Mouse (Mus musculus) heart, embryonic 13.5 days (tissue): ENCODE measurements at regions not wholly inside any gene's neighbourhood (a gene's known extent, or its start where the extent isn't known, plus 50 kb on each side); places are given as distances from the start of the nearest gene placed in this dataset.
"Not testable (repeated sequence)": the region's sequence is repeated elsewhere in the genome, so short reads cannot be mapped to it uniquely, and the experiment has no call there.

Experiments used
- ATAC-seq: fragments of 200-750 bp; cut with Nextera tagmentation; 2 replicates; pipeline ENCODE4 v1.8.0; 2017; ENCODE audit warnings: moderate TSS enrichment; ENCODE audit not compliant: insufficient number of reproducible peaks, low FRiP score, low TSS enrichment; ENCODE audit errors: extremely low read depth
- H3K27ac ChIP-seq: fragments of 300-500 bp; sonication (generic); replicated peaks from 2 replicates; pipeline ENCODE4 v1.5.1; 2015; ENCODE audit warnings: moderate library complexity, mild to moderate bottlenecking, inconsistent platforms
- H3K27me3 ChIP-seq: fragments of 300-500 bp; sonication (generic); replicated peaks from 2 replicates; pipeline ENCODE4 v1.6.1; 2015; ENCODE audit warnings: mild to moderate bottlenecking, inconsistent platforms
- H3K36me3 ChIP-seq: fragments of 300-500 bp; sonication (generic); 2 replicates; pipeline ENCODE4 v1.6.1; 2015; ENCODE audit warnings: mild to moderate bottlenecking, inconsistent platforms
- H3K4me1 ChIP-seq: fragments of 300-500 bp; sonication (generic); 2 replicates; pipeline ENCODE4 v1.6.1; 2015; ENCODE audit warnings: inconsistent platforms
- H3K4me2 ChIP-seq: fragments of 300-500 bp; sonication (generic); 2 replicates; pipeline ENCODE4 v1.6.1; 2015; ENCODE audit warnings: inconsistent platforms, mild to moderate bottlenecking, moderate library complexity
- H3K4me3 ChIP-seq: fragments of 300-500 bp; sonication (generic); 2 replicates; pipeline ENCODE4 v1.5.1; 2015; ENCODE audit warnings: moderate library complexity, mild to moderate bottlenecking, inconsistent platforms
- H3K9ac ChIP-seq: fragments of 300-500 bp; sonication (generic); 2 replicates; pipeline ENCODE4 v1.6.1; 2015; ENCODE audit warnings: inconsistent platforms, mild to moderate bottlenecking, moderate library complexity
- H3K9me3 ChIP-seq: fragments of 300-500 bp; sonication (generic); 2 replicates; pipeline ENCODE4 v1.6.1; 2016; ENCODE audit warnings: inconsistent platforms
- WGBS: fragments of 180-500 bp; shearing (Covaris S2); methylation state at CpG from one replicate; pipeline ENCODE4 v1.1.7; 2015; ENCODE audit warnings: mixed read lengths; 5-methylcytosine and 5-hydroxymethylcytosine counted together

- no peak overlapping the region for H3K9ac ChIP-seq
- ATAC-seq: no peak
- no peaks in the 10 kb centered on the region for H3K9me3 ChIP-seq
- no peaks in the 10 kb centered on the region for H3K36me3 ChIP-seq
- no peak overlapping the region for H3K4me3 ChIP-seq
- no peaks in the 10 kb centered on the region for H3K27me3 ChIP-seq
- no peak overlapping the region for H3K27ac ChIP-seq
- 86% methylated on average over 1 of the region's 1 CpGs for WGBS
- H3K4me1 ChIP-seq: no peaks in the 10 kb centered on the region
- no peak overlapping the region for H3K4me2 ChIP-seq
Measured at GRCm38 (mm10) chr9:33123841-33124240, 487.8 kb downstream of the Ets1 start.

- H3K9ac ChIP-seq: no peak overlapping the region
- H3K4me3 ChIP-seq: no peak overlapping the region
- WGBS: 40% methylated on average over 1 of the region's 1 CpGs
- no peak for ATAC-seq
- H3K9me3 ChIP-seq: no peaks in the 10 kb centered on the region
- H3K27me3 ChIP-seq: no peaks in the 10 kb centered on the region
- no peak overlapping the region for H3K27ac ChIP-seq
- H3K4me1 ChIP-seq: no peaks in the 10 kb centered on the region
- H3K4me2 ChIP-seq: no peak overlapping the region
- H3K36me3 ChIP-seq: no peaks in the 10 kb centered on the region
Measured at GRCm38 (mm10) chr9:33152186-33152585, 516.2 kb downstream of the Ets1 start.

GRCm38 (mm10) chr9:33168159-33168558 is 532.1 kb downstream of the Ets1 start:
- no peak overlapping the region for H3K4me2 ChIP-seq
- no peaks in the 10 kb centered on the region for H3K4me1 ChIP-seq
- no peak overlapping the region for H3K4me3 ChIP-seq
- no peak overlapping the region for H3K9ac ChIP-seq
- no peak for ATAC-seq
- H3K9me3 ChIP-seq: no peaks in the 10 kb centered on the region
- WGBS: 65% methylated on average over 6 of the region's 6 CpGs
- H3K27me3 ChIP-seq: no peaks in the 10 kb centered on the region
- H3K27ac ChIP-seq: no peak overlapping the region
- no peaks in the 10 kb centered on the region for H3K36me3 ChIP-seq

GRCm38 (mm10) chr9:33169093-33169492 is 533.1 kb downstream of the Ets1 start:
- not testable (repeated sequence) for H3K27ac ChIP-seq, ATAC-seq, H3K4me3 ChIP-seq, H3K27me3 ChIP-seq, H3K4me2 ChIP-seq, H3K9me3 ChIP-seq, H3K36me3 ChIP-seq, H3K9ac ChIP-seq, H3K4me1 ChIP-seq
- 81% methylated on average over 1 of the region's 1 CpGs for WGBS

- ATAC-seq: no peak
- no peaks in the 10 kb centered on the region for H3K4me1 ChIP-seq
- no peak overlapping the region for H3K4me2 ChIP-seq
- H3K9ac ChIP-seq: no peak overlapping the region
- no peaks in the 10 kb centered on the region for H3K27me3 ChIP-seq
- H3K36me3 ChIP-seq: no peaks in the 10 kb centered on the region
- H3K9me3 ChIP-seq: no peaks in the 10 kb centered on the region
- no peak overlapping the region for H3K27ac ChIP-seq
- H3K4me3 ChIP-seq: no peak overlapping the region
Measured at GRCm38 (mm10) chr9:33180066-33180465, 544.0 kb downstream of the Ets1 start.

- no peak overlapping the region for H3K4me3 ChIP-seq
- H3K9ac ChIP-seq: no peak overlapping the region
- ATAC-seq: no peak
- H3K4me1 ChIP-seq: no peaks in the 10 kb centered on the region
- no peak overlapping the region for H3K27ac ChIP-seq
- no peak overlapping the region for H3K4me2 ChIP-seq
- no peaks in the 10 kb centered on the region for H3K9me3 ChIP-seq
- H3K27me3 ChIP-seq: no peaks in the 10 kb centered on the region
- 84% methylated on average over 3 of the region's 3 CpGs for WGBS
- no peaks in the 10 kb centered on the region for H3K36me3 ChIP-seq
Measured at GRCm38 (mm10) chr9:33187187-33187586, 551.2 kb downstream of the Ets1 start.

- H3K4me3 ChIP-seq: no peak overlapping the region
- no peaks in the 10 kb centered on the region for H3K9me3 ChIP-seq
- no peak overlapping the region for H3K27ac ChIP-seq
- H3K36me3 ChIP-seq: no peaks in the 10 kb centered on the region
- no peaks in the 10 kb centered on the region for H3K4me1 ChIP-seq
- 69% methylated on average over 2 of the region's 2 CpGs for WGBS
- no peak overlapping the region for H3K9ac ChIP-seq
- H3K4me2 ChIP-seq: no peak overlapping the region
- H3K27me3 ChIP-seq: no peaks in the 10 kb centered on the region
- ATAC-seq: no peak
Measured at GRCm38 (mm10) chr9:33209083-33209482, 573.1 kb downstream of the Ets1 start.

GRCm38 (mm10) chr9:33214523-33214922 is 578.5 kb downstream of the Ets1 start:
- Histone ChIP-seq H3K9ac (no peak overlapping the region), H3K4me2 (no peak overlapping the region), H3K4me3 (no peak overlapping the region), H3K27me3 (no peaks in the 10 kb centered on the region), H3K27ac (no peak overlapping the region), H3K36me3 (no peaks in the 10 kb centered on the region), H3K4me1 (no peaks in the 10 kb centered on the region), H3K9me3 (peaks cover 11% of the 10 kb centered on the region)
- ATAC-seq: no peak
- WGBS: 73% methylated on average over 1 of the region's 1 CpGs

- no peaks in the 10 kb centered on the region for H3K36me3 ChIP-seq
- 64% methylated on average over 4 of the region's 4 CpGs for WGBS
- H3K9ac ChIP-seq: no peak overlapping the region
- no peaks in the 10 kb centered on the region for H3K27me3 ChIP-seq
- no peak overlapping the region for H3K4me3 ChIP-seq
- no peak overlapping the region for H3K4me2 ChIP-seq
- no peaks in the 10 kb centered on the region for H3K4me1 ChIP-seq
- no peak overlapping the region for H3K27ac ChIP-seq
- no peak for ATAC-seq
- peaks cover 11% of the 10 kb centered on the region for H3K9me3 ChIP-seq
Measured at GRCm38 (mm10) chr9:33220981-33221380, 585.0 kb downstream of the Ets1 start.

GRCm38 (mm10) chr9:33222066-33222805 is 586.2 kb downstream of the Ets1 start:
- Histone ChIP-seq H3K9me3 (peaks cover 2% of the 10 kb centered on the region), H3K4me1 (no peaks in the 10 kb centered on the region), H3K9ac (no peak overlapping the region), H3K27me3 (no peaks in the 10 kb centered on the region), H3K27ac (no peak overlapping the region), H3K36me3 (no peaks in the 10 kb centered on the region), H3K4me2 (no peak overlapping the region), H3K4me3 (no peak overlapping the region)
- WGBS: 74% methylated on average over 11 of the region's 11 CpGs
- no peak for ATAC-seq

GRCm38 (mm10) chr9:33233699-33234131 is 597.7 kb downstream of the Ets1 start:
- H3K4me2 ChIP-seq: no peak overlapping the region
- no peaks in the 10 kb centered on the region for H3K36me3 ChIP-seq
- no peaks in the 10 kb centered on the region for H3K4me1 ChIP-seq
- H3K4me3 ChIP-seq: no peak overlapping the region
- H3K9ac ChIP-seq: no peak overlapping the region
- no peaks in the 10 kb centered on the region for H3K9me3 ChIP-seq
- H3K27me3 ChIP-seq: no peaks in the 10 kb centered on the region
- H3K27ac ChIP-seq: no peak overlapping the region
- no peak for ATAC-seq
- 39% methylated on average over 9 of the region's 9 CpGs for WGBS

- Histone ChIP-seq H3K4me3 (no peak overlapping the region), H3K27ac (no peak overlapping the region), H3K9me3 (no peaks in the 10 kb centered on the region), H3K36me3 (no peaks in the 10 kb centered on the region), H3K4me2 (no peak overlapping the region), H3K9ac (no peak overlapping the region), H3K4me1 (no peaks in the 10 kb centered on the region), H3K27me3 (no peaks in the 10 kb centered on the region)
- 78% methylated on average over 2 of the region's 2 CpGs for WGBS
- no peak for ATAC-seq
Measured at GRCm38 (mm10) chr9:33238190-33238589, 602.2 kb downstream of the Ets1 start.
